Mouse (Mus musculus) cerebellum, adult 2 months (tissue): Measurements from ENCODE around the gene Kcna5.

ENCODE experiments used
- CTCF ChIP-seq: fragments of 200-500 bp; IDR thresholded peaks from 2 replicates; pipeline ENCODE4 v1.5.1; 2011; ENCODE audit warnings: low read depth, mild to moderate bottlenecking, control low read depth, low read length, moderate library complexity, borderline replicate concordance; ENCODE audit not compliant: insufficient read depth
- POLR2A ChIP-seq: fragments of 200-500 bp; IDR thresholded peaks from 2 replicates; pipeline ENCODE4 v1.6.1; 2011; ENCODE audit warnings: low read length, control low read depth, borderline replicate concordance; ENCODE audit not compliant: insufficient read depth

GRCm38 (mm10) chr6:126542724-126543123 is 7.5 kb upstream of the Kcna5 start:
- TF ChIP-seq CTCF: no peak
- TF ChIP-seq POLR2A: no peak
